Comparison of ENCODE assay signal across 14 mouse cellular contexts in the genomic region with DNA sequence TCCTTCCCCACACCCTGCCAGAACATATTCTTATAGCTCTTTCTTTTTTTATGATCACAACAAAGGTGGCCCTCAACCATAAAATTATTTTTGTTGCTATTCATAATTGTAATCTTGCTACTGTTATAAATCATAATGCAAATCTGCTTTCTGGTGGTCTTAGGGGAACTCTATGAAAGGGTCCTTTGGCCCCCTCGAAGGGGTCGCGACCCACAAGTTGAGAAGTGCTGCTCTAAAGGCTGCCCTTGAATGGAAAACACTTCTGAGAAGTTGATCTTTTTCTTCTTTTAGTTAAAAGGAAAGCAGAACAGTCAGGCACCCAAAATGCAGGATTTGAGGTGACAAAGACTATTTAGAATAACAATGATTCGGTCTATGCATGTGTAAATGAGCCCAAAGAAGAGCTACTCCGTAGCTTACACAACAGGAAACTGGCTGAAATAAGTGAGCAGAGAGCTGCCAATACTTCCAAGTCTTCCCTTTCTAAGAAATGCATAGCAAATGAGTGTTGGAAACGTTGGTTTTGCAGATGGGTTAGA. TPM values are rescaled to one million over a fixed set of nuclear protein-coding genes. Genes with fewer than 3 reads are reported as not detected.
A peak's percentile ranks its signal among the peaks of the same experiment; 100 is the strongest.
DNase-seq lines count a peak whose midpoint lies in the region; ATAC-seq and TF ChIP-seq lines count a peak whose summit lies in the region.
"Had no signal": no experiment of that assay in that cellular context is flagged by ENCODE, and none has a peak within 500 bp of the region (broad histone marks: within the 10 kb centered on the region; RNA-seq: fewer than 3 reads in every experiment).

No protein-coding gene starts in this region.

- DNase-seq in heart, adult 2 months: no peak
- DNase-seq in lung, postnatal 0 days (ENCODE audit: low spot score): no peak
- DNase-seq in lung, postnatal 36 days: no peak
- peak; percentile 46 for DNase-seq in brain, embryonic 14.5 days (ENCODE audit: low read depth)
- DNase-seq in urinary bladder, postnatal 4 days (ENCODE audit: low spot score in 2 of 2): no peak
- no peak for DNase-seq in kidney, postnatal 4 days
- DNase-seq: cerebellum, adult 8-10 months; kidney, adult 18-20 months; left cerebral cortex, postnatal 4 days had no signal

- peaks cover 16% of the 10 kb centered on the region for H3K4me1 ChIP-seq in heart, embryonic 13.5 days
- H3K4me1 ChIP-seq in heart, adult 2 months (ENCODE audit: control insufficient read depth, insufficient read depth, low read length): peaks cover 2% of the 10 kb centered on the region
- no peaks in the 10 kb centered on the region; the same call in 1 of the 2 replicates for H3K4me1 ChIP-seq in lung, postnatal 0 days (ENCODE audit: insufficient read depth, low read depth, low read length)
- peaks cover 9% of the 10 kb centered on the region for H3K4me1 ChIP-seq in liver, embryonic 16.5 days (ENCODE audit: control insufficient read depth, low read depth, low read length)

- no peak for TF ChIP-seq EP300 in heart, adult 2 months (IDR thresholded peaks at IDR 0.05; ENCODE audit: insufficient read depth, low read depth, low read length)
- no peak for TF ChIP-seq EP300 in lung, postnatal 0 days (IDR thresholded peaks at IDR 0.05)

- H3K9me3 ChIP-seq in heart, embryonic 13.5 days: no peaks in the 10 kb centered on the region
- H3K9me3 ChIP-seq in lung, postnatal 0 days (ENCODE audit: low read length): no peaks in the 10 kb centered on the region
- H3K9me3 ChIP-seq in liver, embryonic 16.5 days (replicated peaks; ENCODE audit: control insufficient read depth, low read length): no peaks in the 10 kb centered on the region
- H3K9me3 ChIP-seq: embryonic facial prominence, embryonic 13.5 days; heart, embryonic 10.5 days had no signal

- no peak for TF ChIP-seq POLR2A in heart, adult 2 months (IDR thresholded peaks at IDR 0.05; ENCODE audit: insufficient read depth, low read depth, low read length)
- TF ChIP-seq POLR2A in brain, embryonic 14.5 days (IDR thresholded peaks at IDR 0.05; ENCODE audit: borderline replicate concordance, extremely low read depth, insufficient read depth, insufficient read length, poor library complexity, severe bottlenecking): no peak

- H3K27ac ChIP-seq in heart, embryonic 13.5 days (replicated peaks): no peak overlapping the region
- no peak overlapping the region for H3K27ac ChIP-seq in heart, adult 2 months
- no peak overlapping the region for H3K27ac ChIP-seq in lung, postnatal 0 days (ENCODE audit: low read length)
- no peak overlapping the region for H3K27ac ChIP-seq in liver, embryonic 16.5 days (ENCODE audit: low read length)
- H3K27ac ChIP-seq: embryonic facial prominence, embryonic 13.5 days; heart, embryonic 10.5 days had no signal

- ATAC-seq in heart, embryonic 13.5 days (ENCODE audit: extremely low read depth, insufficient number of reproducible peaks, low FRiP score, low TSS enrichment): no peak
- no peak for ATAC-seq in lung, postnatal 0 days
- no peak for ATAC-seq in liver, embryonic 16.5 days (ENCODE audit: low read depth)

- H3K4me3 ChIP-seq in heart, embryonic 13.5 days: no peak overlapping the region
- H3K4me3 ChIP-seq in heart, adult 2 months: no peak overlapping the region
- H3K4me3 ChIP-seq in lung, postnatal 0 days (ENCODE audit: low read depth, low read length): no peak overlapping the region
- no peak overlapping the region for H3K4me3 ChIP-seq in liver, embryonic 16.5 days (ENCODE audit: low read depth, low read length)

- intact Hi-C loops in heart, adult 2 months (cut with DNase I): loop anchor here (1.0 to 5.0 kb wide), 3 partner anchors 56 to 78 kb away; no protein-coding TSS in a partner anchor

- H3K9ac ChIP-seq in heart, embryonic 13.5 days: no peak overlapping the region
- no peak overlapping the region for H3K9ac ChIP-seq in heart, adult 2 months (ENCODE audit: low read depth, low read length)
- no peak overlapping the region; the same call in 1 of the 2 replicates for H3K9ac ChIP-seq in lung, postnatal 0 days (replicated peaks; ENCODE audit: low read depth)
- H3K9ac ChIP-seq in liver, embryonic 16.5 days (ENCODE audit: low read depth, low read length): no peak overlapping the region

- no peak for TF ChIP-seq CTCF in heart, adult 2 months (IDR thresholded peaks at IDR 0.05)
- TF ChIP-seq CTCF in lung, postnatal 0 days (IDR thresholded peaks at IDR 0.05): no peak
- no peak for TF ChIP-seq CTCF in brain, embryonic 14.5 days (IDR thresholded peaks at IDR 0.05; ENCODE audit: borderline replicate concordance, extremely low read depth, insufficient read depth, insufficient read length)

- H3K4me2 ChIP-seq in heart, embryonic 13.5 days: peak overlapping the region; percentile 81; the same call in 1 of the 2 replicates
- H3K4me2 ChIP-seq in lung, postnatal 0 days (replicated peaks; ENCODE audit: low read depth, low read length): peak overlapping the region; percentile 40; the same call in 1 of the 2 replicates
- peak overlapping the region; percentile 71 for H3K4me2 ChIP-seq in liver, embryonic 16.5 days (ENCODE audit: low read depth, low read length)

- no peaks in the 10 kb centered on the region for H3K36me3 ChIP-seq in heart, embryonic 13.5 days
- no peaks in the 10 kb centered on the region for H3K36me3 ChIP-seq in heart, adult 2 months (ENCODE audit: control insufficient read depth, insufficient read depth, low read length)
- no peaks in the 10 kb centered on the region for H3K36me3 ChIP-seq in lung, postnatal 0 days (ENCODE audit: insufficient read depth, low read length)
- no peaks in the 10 kb centered on the region for H3K36me3 ChIP-seq in liver, embryonic 16.5 days (ENCODE audit: control insufficient read depth, insufficient read depth)
- H3K36me3 ChIP-seq: embryonic facial prominence, embryonic 13.5 days; heart, embryonic 10.5 days had no signal

- H3K79me2 ChIP-seq in heart, adult 2 months (replicated peaks; ENCODE audit: control insufficient read depth, insufficient read depth, low read length): no peaks in the 10 kb centered on the region

- WGBS in heart, embryonic 13.5 days: 44% methylated on average over 6 of the region's 6 CpGs
- WGBS in heart, adult 2 months: 50% methylated on average over 6 of the region's 6 CpGs
- WGBS in lung, postnatal 0 days: 32% methylated on average over 6 of the region's 6 CpGs
- WGBS in liver, embryonic 16.5 days (ENCODE audit: insufficient replicate concordance): 46% methylated on average over 6 of the region's 6 CpGs

- H3K27me3 ChIP-seq in heart, embryonic 13.5 days (replicated peaks): peaks cover 18% of the 10 kb centered on the region
- H3K27me3 ChIP-seq in heart, adult 2 months (ENCODE audit: control insufficient read depth, insufficient read depth, low read length): no peaks in the 10 kb centered on the region
- no peaks in the 10 kb centered on the region for H3K27me3 ChIP-seq in lung, postnatal 0 days (replicated peaks; ENCODE audit: insufficient read depth, low read length)
- H3K27me3 ChIP-seq in liver, embryonic 16.5 days (ENCODE audit: control insufficient read depth, insufficient read depth, low read depth, low read length): no peaks in the 10 kb centered on the region
- H3K27me3 ChIP-seq: embryonic facial prominence, embryonic 13.5 days had no signal

RNA-seq across cellular contexts. Expression of a gene that starts 1.1 kb away (rescaled TPM):
- 1.5 and 2.7 TPM in 2 replicates for polyA plus RNA-seq in heart, embryonic 13.5 days (2015; fragmentation: Nextera tagmentation; extraction: Ambion mirVana)
- total RNA-seq in heart, adult 2 months (2021): 1 to 10 TPM; 1.9 to 2.0 TPM
- 2.1 and 3.8 TPM in 2 replicates for polyA plus RNA-seq in heart, adult 2 months (2012; rRNA removed)
- 3.5 and 5.4 TPM in 2 replicates for polyA plus RNA-seq in lung, postnatal 0 days (2015; fragmentation: Nextera tagmentation; extraction: Ambion mirVana)
- 0.45 and 0.93 TPM in 2 replicates for polyA plus RNA-seq in brain, embryonic 14.5 days (2012; rRNA removed)
- 2.6 and 3.3 TPM in 2 replicates for polyA plus RNA-seq in liver, embryonic 16.5 days (2015; fragmentation: Nextera tagmentation; extraction: Ambion mirVana)

RNA-seq across cellular contexts. Expression of a gene that starts 28.5 kb away (rescaled TPM):
- 16.0 and 19.4 TPM in 2 replicates for polyA plus RNA-seq in heart, embryonic 13.5 days (2015; fragmentation: Nextera tagmentation; extraction: Ambion mirVana)
- total RNA-seq in heart, adult 2 months (2021): 10 to 100 TPM; 10.8 to 14.6 TPM
- polyA plus RNA-seq in heart, adult 2 months (2012; rRNA removed): 9.8 and 20.6 TPM in 2 replicates
- 29.3 and 36.4 TPM in 2 replicates for polyA plus RNA-seq in lung, postnatal 0 days (2015; fragmentation: Nextera tagmentation; extraction: Ambion mirVana)
- polyA plus RNA-seq in brain, embryonic 14.5 days (2012; rRNA removed): 28.8 and 33.5 TPM in 2 replicates
- polyA plus RNA-seq in liver, embryonic 16.5 days (2015; fragmentation: Nextera tagmentation; extraction: Ambion mirVana): 9.4 and 10.2 TPM in 2 replicates

RNA-seq across cellular contexts. Expression of a gene that starts 28.6 kb away (rescaled TPM):
- 18.8 and 21.5 TPM in 2 replicates for polyA plus RNA-seq in heart, embryonic 13.5 days (2015; fragmentation: Nextera tagmentation; extraction: Ambion mirVana)
- 10 to 100 TPM; 18.3 to 20.1 TPM for total RNA-seq in heart, adult 2 months (2021)
- polyA plus RNA-seq in heart, adult 2 months (2012; rRNA removed): 7.8 and 12.0 TPM in 2 replicates
- polyA plus RNA-seq in lung, postnatal 0 days (2015; fragmentation: Nextera tagmentation; extraction: Ambion mirVana): 9.3 and 9.7 TPM in 2 replicates
- 5.6 and 7.5 TPM in 2 replicates for polyA plus RNA-seq in brain, embryonic 14.5 days (2012; rRNA removed)
- 5.0 and 5.5 TPM in 2 replicates for polyA plus RNA-seq in liver, embryonic 16.5 days (2015; fragmentation: Nextera tagmentation; extraction: Ambion mirVana)

RNA-seq across cellular contexts. Expression of a gene that starts 54.2 kb away (rescaled TPM):
- polyA plus RNA-seq in heart, embryonic 13.5 days (2015; fragmentation: Nextera tagmentation; extraction: Ambion mirVana): 0.75 and 1.6 TPM in 2 replicates
- total RNA-seq in heart, adult 2 months (2021): not detected
- not detected in 2 replicates for polyA plus RNA-seq in heart, adult 2 months (2012; rRNA removed)
- 0.07 and 0.12 TPM in 2 replicates for polyA plus RNA-seq in lung, postnatal 0 days (2015; fragmentation: Nextera tagmentation; extraction: Ambion mirVana)
- polyA plus RNA-seq in brain, embryonic 14.5 days (2012; rRNA removed): 1.2 and 1.4 TPM in 2 replicates
- 3.6 and 7.0 TPM in 2 replicates for polyA plus RNA-seq in liver, embryonic 16.5 days (2015; fragmentation: Nextera tagmentation; extraction: Ambion mirVana)
- total RNA-seq: megakaryocyte-erythroid progenitor cell, adult 5-6 weeks had no signal
